Mouse (Mus musculus): Measurements from ENCODE around the gene Prdx5. TPM values are rescaled to one million over a fixed set of nuclear protein-coding genes. Genes with fewer than 3 reads are reported as not detected.
A peak's percentile ranks its signal among the peaks of the same experiment; 100 is the strongest.

Gene Prdx5
- polyA plus RNA-seq, 3 experiments from 2014 or later: 209 to 245 (median 241) TPM

GRCm38 (mm10) chr19:6874257-6874656 is 35.6 kb downstream of the Prdx5 start:
- no peak for ATAC-seq

GRCm38 (mm10) chr19:6872701-6873100 is 37.2 kb downstream of the Prdx5 start:
- no peak for ATAC-seq

GRCm38 (mm10) chr19:6871574-6872271 is 38.2 kb downstream of the Prdx5 start:
- ATAC-seq: peak; percentile 42

GRCm38 (mm10) chr19:6869355-6869754 is 40.6 kb downstream of the Prdx5 start:
- ATAC-seq: peak; percentile 94

- no peak for ATAC-seq
These were observed 48.5 kb downstream of the Prdx5 start for GRCm38 (mm10) chr19:6861451-6861850.

GRCm38 (mm10) chr19:6860706-6861105 is 49.2 kb downstream of the Prdx5 start:
- ATAC-seq: no peak

GRCm38 (mm10) chr19:6859971-6860370 is 49.9 kb downstream of the Prdx5 start:
- ATAC-seq: no peak

GRCm38 (mm10) chr19:6859032-6859651 is 50.8 kb downstream of the Prdx5 start:
- no peak for ATAC-seq

GRCm38 (mm10) chr19:6858031-6858430 is 51.9 kb downstream of the Prdx5 start, which contains the start of gene Ccdc88b:
Ccdc88b (minus strand) TSS chr19:6858211.
- ATAC-seq: peak; percentile 97

GRCm38 (mm10) chr19:6857391-6858005 is 52.4 kb downstream of the Prdx5 start:
- ATAC-seq: no peak

GRCm38 (mm10) chr19:6857003-6857360 is 52.9 kb downstream of the Prdx5 start:
- ATAC-seq: no peak

Other genes with a start within 250 kb of the Prdx5 start
- 10 to 100 TPM in 1 of 3 experiments, 1 to 10 TPM in 2; 7.4 to 13.5 (median 8.6) TPM for gene Rps6ka4, start 69.5 kb downstream of the Prdx5 start, polyA plus RNA-seq (2017; shearing (Covaris generic))
- gene Ccdc88b, start 51.9 kb downstream of the Prdx5 start, polyA plus RNA-seq (2017; shearing (Covaris generic)): 1 to 10 TPM; 4.4 to 5.8 (median 4.7) TPM
- gene Trmt112, start 408 bp downstream of the Prdx5 start, polyA plus RNA-seq (2017; shearing (Covaris generic)): 100 to 1,000 TPM; 143 to 219 (median 200) TPM
- gene Esrra, start 11.7 kb upstream of the Prdx5 start, polyA plus RNA-seq (2017; shearing (Covaris generic)): 1 to 10 TPM; 2.3 to 4.4 (median 4.2) TPM
- gene Catsperz, start 15.3 kb upstream of the Prdx5 start, polyA plus RNA-seq (2017; shearing (Covaris generic)): under 1 TPM in 1 of 3 experiments, not detected in 2; 0.59 TPM
- gene Kcnk4, start 24.4 kb upstream of the Prdx5 start, polyA plus RNA-seq (2017; shearing (Covaris generic)): not detected
- 10 to 100 TPM; 42.9 to 55.0 (median 47.6) TPM for gene Bad, start 31.8 kb upstream of the Prdx5 start, polyA plus RNA-seq (2017; shearing (Covaris generic))
- gene Gpr137, start 32.4 kb upstream of the Prdx5 start, polyA plus RNA-seq (2017; shearing (Covaris generic)): 10 to 100 TPM in 1 of 3 experiments, 1 to 10 TPM in 2; 4.6 to 13.0 (median 9.1) TPM
- gene Ppp1r14b, start 64.9 kb upstream of the Prdx5 start, polyA plus RNA-seq (2017; shearing (Covaris generic)): 10 to 100 TPM; 18.2 to 35.2 (median 29.7) TPM
- 1 to 10 TPM; 2.8 to 4.3 (median 3.6) TPM for gene Plcb3, start 66.4 kb upstream of the Prdx5 start, polyA plus RNA-seq (2017; shearing (Covaris generic))
- 100 to 1,000 TPM in 1 of 3 experiments, 10 to 100 TPM in 2; 44.0 to 102 (median 47.1) TPM for gene Fkbp2, start 70.4 kb upstream of the Prdx5 start, polyA plus RNA-seq (2017; shearing (Covaris generic))
- 1 to 10 TPM; 2.5 to 3.6 (median 3.5) TPM for gene Vegfb, start 77.5 kb upstream of the Prdx5 start, polyA plus RNA-seq (2017; shearing (Covaris generic))
- gene Dnajc4, start 82.5 kb upstream of the Prdx5 start, polyA plus RNA-seq (2017; shearing (Covaris generic)): 10 to 100 TPM; 34.1 to 59.7 (median 59.0) TPM
- gene Nudt22, start 86.0 kb upstream of the Prdx5 start, polyA plus RNA-seq (2017; shearing (Covaris generic)): 10 to 100 TPM; 23.7 to 35.3 (median 33.7) TPM
- gene Trpt1, start 86.0 kb upstream of the Prdx5 start, polyA plus RNA-seq (2017; shearing (Covaris generic)): 10 to 100 TPM in 1 of 3 experiments, 1 to 10 TPM in 2; 6.4 to 12.8 (median 8.2) TPM
- 100 to 1,000 TPM; 253 to 288 (median 257) TPM for gene Fermt3, start 109.4 kb upstream of the Prdx5 start, polyA plus RNA-seq (2017; shearing (Covaris generic))
- gene Stip1, start 129.9 kb upstream of the Prdx5 start, polyA plus RNA-seq (2017; shearing (Covaris generic)): 100 to 1,000 TPM; 104 to 160 (median 120) TPM
- 1 to 10 TPM in 2 of 3 experiments, under 1 TPM in 1; 0.99 to 3.1 (median 1.8) TPM for gene Macrod1, start 146.7 kb upstream of the Prdx5 start, polyA plus RNA-seq (2017; shearing (Covaris generic))
- under 1 TPM in 1 of 3 experiments, not detected in 2; 0.20 TPM for gene Flrt1, start 195.6 kb upstream of the Prdx5 start, polyA plus RNA-seq (2017; shearing (Covaris generic))